Mouse (Mus musculus): ENCODE data around the gene Golga2.

- TF ChIP-seq EP300 (IDR thresholded peaks at IDR 0.05; ENCODE audit: low read depth), result no peak
- no peak for TF ChIP-seq CTCF (IDR thresholded peaks at IDR 0.05; ENCODE audit: low read depth)
Observed at GRCm38 (mm10) chr2:32356216-32356615, 69.0 kb downstream of the Golga2 start.

Measured in heart, postnatal 0 days (tissue).